Mouse (Mus musculus) embryonic facial prominence, embryonic 11.5 days (tissue): Measurements from ENCODE around the gene Foxf1. TPM values are rescaled to one million over a fixed set of nuclear protein-coding genes. Genes with fewer than 3 reads are reported as not detected.

ENCODE experiments used
- ATAC-seq: fragments of 200-750 bp; cut with Nextera tagmentation; replicated peaks from 2 replicates; pipeline ENCODE4 v1.8.0; 2017; ENCODE audit warnings: low read depth; ENCODE audit not compliant: insufficient number of reproducible peaks, low FRiP score, low TSS enrichment
- DNase-seq: peaks from one replicate; pipeline ENCODE4 v3.0.0-alpha.2; 2015; ENCODE audit warnings: low spot score
- H3K27ac ChIP-seq: fragments of 300-500 bp; sonication (generic); replicated peaks from 2 replicates; pipeline ENCODE4 v1.5.1; 2014; ENCODE audit warnings: mild to moderate bottlenecking, low read depth, low read length, control low read depth
- H3K27me3 ChIP-seq: fragments of 300-500 bp; sonication (generic); 2 replicates; pipeline ENCODE4 v1.6.1; 2014; ENCODE audit warnings: mild to moderate bottlenecking, low read length, moderate library complexity, mixed read lengths; ENCODE audit not compliant: control insufficient read depth, insufficient read depth
- H3K36me3 ChIP-seq: fragments of 300-500 bp; sonication (generic); replicated peaks from 2 replicates; pipeline ENCODE4 v1.6.1; 2014; ENCODE audit warnings: low read depth, mild to moderate bottlenecking, low read length, moderate library complexity, mixed read lengths; ENCODE audit not compliant: control insufficient read depth, insufficient read depth
- H3K4me1 ChIP-seq: fragments of 300-500 bp; sonication (generic); 2 replicates; pipeline ENCODE4 v1.6.1; 2014; ENCODE audit warnings: low read length, mixed read lengths; ENCODE audit not compliant: control insufficient read depth, insufficient read depth
- H3K4me2 ChIP-seq: fragments of 300-500 bp; sonication (generic); 2 replicates; pipeline ENCODE4 v1.6.1; 2014; ENCODE audit warnings: low read depth, mild to moderate bottlenecking, control low read depth, low read length, moderate library complexity
- H3K4me3 ChIP-seq: fragments of 300-500 bp; sonication (generic); 2 replicates; pipeline ENCODE4 v1.5.1; 2014; ENCODE audit warnings: low read depth, low read length, control low read depth
- H3K9ac ChIP-seq: fragments of 300-500 bp; sonication (generic); replicated peaks from 2 replicates; pipeline ENCODE4 v1.6.1; 2014; ENCODE audit warnings: mild to moderate bottlenecking, control low read depth, low read length
- H3K9me3 ChIP-seq: fragments of 300-500 bp; sonication (generic); replicated peaks from 2 replicates; pipeline ENCODE4 v1.6.1; 2016; ENCODE audit warnings: mild to moderate bottlenecking, low read length, inconsistent platforms, mixed read lengths; ENCODE audit not compliant: control insufficient read depth
- WGBS: fragments of 180-500 bp; shearing (Covaris S2); extraction: QIAGEN DNeasy Blood & Tissue Kit; methylation state at CpG from one replicate; pipeline ENCODE4 v1.1.7; 2014; 5-methylcytosine and 5-hydroxymethylcytosine counted together
- polyA plus RNA-seq: library from polyadenylated mRNA; unstranded; fragments of >200 nt; fragmentation: Nextera tagmentation; extraction: Ambion mirVana; gene quantifications from 2 replicates; pipeline ENCODE4 v1.2.1, GENCODE M21; 2014

Foxf1 gene
- polyA plus RNA-seq = 19.6 and 24.5 TPM in 2 replicates

GRCm38 (mm10) chr8:121084210-121084951 is at the start of gene Foxf1:
TSS of gene Foxf1 (plus strand) at chr8:121084386.
- peak within 1 kb of the TSS; percentile 65 for H3K9ac ChIP-seq
- 0% methylated on average over 57 of the region's 83 CpGs for WGBS

GRCm38 (mm10) chr8:121035611-121036010 is 48.6 kb upstream of the Foxf1 start:
- Histone ChIP-seq H3K27me3 (no peaks in the 10 kb centered on the region; the same call in 1 of the 2 replicates), H3K9me3 (no peaks in the 10 kb centered on the region), H3K4me2 (no peak overlapping the region), H3K9ac (no peak overlapping the region), H3K4me1 (no peaks in the 10 kb centered on the region), H3K36me3 (no peaks in the 10 kb centered on the region), H3K4me3 (no peak overlapping the region), H3K27ac (no peak overlapping the region)
- ATAC-seq (no peak), DNase-seq (no peak)
- WGBS = 80% methylated on average over 8 of the region's 8 CpGs

More at GRCm38 (mm10) chr8:121084210-121084951, at the start of gene Foxf1:
- Histone ChIP-seq H3K4me2 (peak within 1 kb of the TSS; percentile 97), H3K27ac (peak within 1 kb of the TSS; percentile 66), H3K4me1 (peaks cover 13% of the 10 kb centered on the region), H3K36me3 (no peaks in the 10 kb centered on the region), H3K27me3 (peaks cover 85% of the 10 kb centered on the region), H3K4me3 (peak within 1 kb of the TSS; percentile 58), H3K9me3 (no peaks in the 10 kb centered on the region)
- ATAC-seq (0 out of 2 replicates have a peak, but pooled peaks have one; percentile 32), DNase-seq (peak; percentile 71)

- WGBS = 52% methylated on average over 19 of the region's 19 CpGs
- Histone ChIP-seq H3K36me3 (no peaks in the 10 kb centered on the region), H3K4me1 (no peaks in the 10 kb centered on the region)
Measured at GRCm38 (mm10) chr8:121043719-121044440, 40.3 kb upstream of the Foxf1 start.

GRCm38 (mm10) chr8:121047441-121047840 is 36.7 kb upstream of the Foxf1 start:
- WGBS = 76% methylated on average over 9 of the region's 9 CpGs

More at GRCm38 (mm10) chr8:121043719-121044440, 40.3 kb upstream of the Foxf1 start:
- H3K4me3 ChIP-seq = no peak overlapping the region
- H3K4me2 ChIP-seq = no peak overlapping the region
- no peak for DNase-seq
- H3K9me3 ChIP-seq = no peaks in the 10 kb centered on the region
- ATAC-seq = no peak
- no peak overlapping the region for H3K27ac ChIP-seq
- H3K27me3 ChIP-seq = no peaks in the 10 kb centered on the region
- no peak overlapping the region for H3K9ac ChIP-seq

GRCm38 (mm10) chr8:121058081-121058480 is 26.1 kb upstream of the Foxf1 start:
- no peak overlapping the region for H3K4me3 ChIP-seq
- no peak for DNase-seq

More at GRCm38 (mm10) chr8:121047441-121047840, 36.7 kb upstream of the Foxf1 start:
- H3K4me1 ChIP-seq = no peaks in the 10 kb centered on the region
- no peak overlapping the region for H3K9ac ChIP-seq
- no peak for ATAC-seq
- DNase-seq = no peak
- no peaks in the 10 kb centered on the region for H3K9me3 ChIP-seq
- H3K36me3 ChIP-seq = no peaks in the 10 kb centered on the region
- H3K4me2 ChIP-seq = no peak overlapping the region
- H3K27ac ChIP-seq = no peak overlapping the region
- no peak overlapping the region for H3K4me3 ChIP-seq
- no peaks in the 10 kb centered on the region for H3K27me3 ChIP-seq

GRCm38 (mm10) chr8:121059098-121059497 is 25.1 kb upstream of the Foxf1 start:
- DNase-seq (no peak), ATAC-seq (no peak)
- no peak overlapping the region for H3K9ac ChIP-seq
- H3K4me3 ChIP-seq = no peak overlapping the region
- H3K36me3 ChIP-seq = no peaks in the 10 kb centered on the region
- WGBS = 88% methylated on average over 7 of the region's 7 CpGs
- H3K9me3 ChIP-seq = no peaks in the 10 kb centered on the region
- H3K4me2 ChIP-seq = no peak overlapping the region
- H3K4me1 ChIP-seq = peaks cover 3% of the 10 kb centered on the region; the same call in 1 of the 2 replicates
- no peak overlapping the region for H3K27ac ChIP-seq
- no peaks in the 10 kb centered on the region for H3K27me3 ChIP-seq

More at GRCm38 (mm10) chr8:121058081-121058480, 26.1 kb upstream of the Foxf1 start:
- ATAC-seq = no peak
- Histone ChIP-seq H3K27me3 (no peaks in the 10 kb centered on the region), H3K27ac (no peak overlapping the region), H3K36me3 (no peaks in the 10 kb centered on the region), H3K4me2 (no peak overlapping the region), H3K9me3 (no peaks in the 10 kb centered on the region), H3K4me1 (no peaks in the 10 kb centered on the region; the same call in 1 of the 2 replicates), H3K9ac (no peak overlapping the region)
- WGBS = 61% methylated on average over 9 of the region's 9 CpGs

- peaks cover 3% of the 10 kb centered on the region; the same call in 1 of the 2 replicates for H3K4me1 ChIP-seq
- no peak overlapping the region for H3K9ac ChIP-seq
- DNase-seq (no peak), ATAC-seq (no peak)
- H3K4me2 ChIP-seq = no peak overlapping the region
- no peaks in the 10 kb centered on the region for H3K9me3 ChIP-seq
- WGBS = 81% methylated on average over 6 of the region's 6 CpGs
- no peaks in the 10 kb centered on the region for H3K36me3 ChIP-seq
- no peaks in the 10 kb centered on the region for H3K27me3 ChIP-seq
- no peak overlapping the region for H3K4me3 ChIP-seq
- H3K27ac ChIP-seq = no peak overlapping the region
Measured at GRCm38 (mm10) chr8:121062521-121062920, 21.7 kb upstream of the Foxf1 start.
